Mouse (Mus musculus) left cerebral cortex, postnatal 36 days (tissue): ENCODE measurements at regions not wholly inside any gene's neighbourhood (a gene's known extent, or its start where the extent isn't known, plus 50 kb on each side); places are given as distances from the start of the nearest gene placed in this dataset.

ENCODE experiments used
- DNase-seq, 2 experiments: peaks; one replicate each; pipeline ENCODE4 v3.0.0; 2021 to 2022; ENCODE audit warnings: low spot score in 2 of 2, mixed read lengths in 1 of 2
- intact Hi-C: fragments of 180-260 bp; cut with DNase I; formaldehyde crosslinking; loops from one replicate; pipeline ENCODE4 v1.15.1; 2025

GRCm38 (mm10) chr15:65733326-65733725 lies 718.6 kb upstream of the Gm21961 start:
- peak; percentile 4 to 11 for DNase-seq
- intact Hi-C loops, result no loop called here

- intact Hi-C loops, result no loop called here
- DNase-seq, result no peak
Measured at GRCm38 (mm10) chr15:65731308-65731707, 716.6 kb upstream of the Gm21961 start.

GRCm38 (mm10) chr15:65727061-65727460 lies 712.4 kb upstream of the Gm21961 start:
- DNase-seq, result no peak
- intact Hi-C loops, result no loop called here

GRCm38 (mm10) chr15:65726271-65726670 lies 711.6 kb upstream of the Gm21961 start:
- no peak for DNase-seq
- intact Hi-C loops, result no loop called here

GRCm38 (mm10) chr15:65703559-65703958 lies 688.9 kb upstream of the Gm21961 start:
- peak; percentile 21 to 22 for DNase-seq
- intact Hi-C loops, result loop anchor here (2.0 to 5.0 kb wide), 4 partner anchors 783 to 1017 kb away; no protein-coding TSS in a partner anchor

- intact Hi-C loops, result loop anchor here (5.0 kb wide), 2 partner anchors 939 to 994 kb away; no protein-coding TSS in a partner anchor
- DNase-seq, result peak in 1 of 2 experiments; percentile 12
Measured at GRCm38 (mm10) chr15:65701510-65701909, 686.8 kb upstream of the Gm21961 start.

- no peak for DNase-seq
Measured at GRCm38 (mm10) chr15:65698596-65698995, 683.9 kb upstream of the Gm21961 start.

More at GRCm38 (mm10) chr15:65698596-65698995, 683.9 kb upstream of the Gm21961 start:
- intact Hi-C loops, result no loop called here
